Mouse (Mus musculus): ENCODE data around the gene Timm50. TPM values are rescaled to one million over a fixed set of nuclear protein-coding genes. Genes with fewer than 3 reads are reported as not detected.
A peak's percentile ranks its signal among the peaks of the same experiment; 100 is the strongest.

Gene Timm50
- 171 and 189 TPM in 2 replicates for polyA plus RNA-seq (2016; fragmentation: Nextera tagmentation; extraction: Ambion mirVana)

DNA sequence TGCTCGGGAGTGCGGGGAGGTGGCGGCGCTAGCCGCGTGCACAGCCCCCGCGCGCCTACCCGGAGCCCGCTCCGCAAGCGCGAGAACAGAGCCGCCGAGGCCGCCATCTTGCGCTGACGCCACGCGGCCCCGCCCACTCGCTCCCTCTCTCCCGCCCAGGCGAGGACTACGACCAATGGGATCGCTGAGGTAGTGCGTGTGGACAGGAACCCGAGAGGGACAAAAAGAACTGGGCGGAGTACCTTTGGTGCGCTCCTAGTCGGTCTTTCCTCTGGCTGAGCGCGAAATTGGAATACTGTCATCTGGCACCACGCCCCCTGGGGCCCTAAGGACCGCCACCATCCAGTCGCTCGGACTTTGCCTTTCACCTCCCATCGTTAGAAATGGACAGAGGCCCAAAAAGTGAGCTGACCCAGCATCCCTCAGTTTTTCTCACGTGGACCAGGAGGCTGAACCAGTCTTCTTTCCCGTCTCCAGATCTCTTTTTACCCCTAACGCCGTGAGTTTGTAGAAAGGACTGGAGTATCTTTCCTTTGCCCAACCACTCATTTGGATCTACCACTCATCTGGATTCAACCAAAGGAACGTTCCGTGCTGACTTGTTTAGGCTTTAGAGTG is at the start of gene Timm50:
TSS of gene Timm50 (minus strand) at position 147 of the 618 bp plus-strand sequence.
- Histone ChIP-seq H3K27ac (peak within 1 kb of the TSS; percentile 94), H3K9me3 (no peaks in the 10 kb centered on the region), H3K4me1 (peaks cover 11% of the 10 kb centered on the region), H3K27me3 (ENCODE audit: insufficient read depth, poor library complexity, severe bottlenecking) (no peaks in the 10 kb centered on the region), H3K36me3 (peaks cover 66% of the 10 kb centered on the region), H3K4me3 (peak within 1 kb of the TSS; percentile 99)
- peak; percentile 98 for DNase-seq (ENCODE audit: low spot score)
- WGBS: under 1% methylated on average over 45 of the region's 45 CpGs

DNA sequence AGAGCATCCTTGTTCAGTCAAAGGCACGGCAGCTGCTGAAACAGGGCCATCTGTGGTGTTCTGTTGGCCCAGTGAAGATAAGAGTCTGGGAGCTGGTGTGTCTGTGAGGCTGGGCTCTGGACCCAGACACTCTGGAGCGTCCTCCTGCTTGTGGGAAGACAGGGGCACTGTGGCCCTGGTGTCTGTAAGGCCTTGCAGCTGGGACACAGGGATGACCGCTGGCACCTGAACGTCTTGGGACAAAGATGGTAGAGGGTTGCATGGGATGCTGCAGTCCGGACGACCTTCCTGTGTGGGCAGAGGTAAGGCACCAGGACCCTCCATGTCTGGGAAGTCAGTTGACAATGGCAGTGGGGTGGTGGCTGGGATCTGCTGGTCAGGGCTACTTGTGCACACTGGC is 48.4 kb upstream of the Timm50 start:
- WGBS: 87% methylated on average over 6 of the region's 6 CpGs
- Histone ChIP-seq H3K4me1 (peaks cover 50% of the 10 kb centered on the region), H3K27me3 (ENCODE audit: insufficient read depth, poor library complexity, severe bottlenecking) (no peaks in the 10 kb centered on the region), H3K36me3 (peaks cover 70% of the 10 kb centered on the region), H3K27ac (0 out of 2 replicates have a peak overlapping the region, but pooled peaks have one; percentile 2), H3K9me3 (no peaks in the 10 kb centered on the region), H3K4me3 (no peak overlapping the region)
- no peak for DNase-seq (ENCODE audit: low spot score)

DNA sequence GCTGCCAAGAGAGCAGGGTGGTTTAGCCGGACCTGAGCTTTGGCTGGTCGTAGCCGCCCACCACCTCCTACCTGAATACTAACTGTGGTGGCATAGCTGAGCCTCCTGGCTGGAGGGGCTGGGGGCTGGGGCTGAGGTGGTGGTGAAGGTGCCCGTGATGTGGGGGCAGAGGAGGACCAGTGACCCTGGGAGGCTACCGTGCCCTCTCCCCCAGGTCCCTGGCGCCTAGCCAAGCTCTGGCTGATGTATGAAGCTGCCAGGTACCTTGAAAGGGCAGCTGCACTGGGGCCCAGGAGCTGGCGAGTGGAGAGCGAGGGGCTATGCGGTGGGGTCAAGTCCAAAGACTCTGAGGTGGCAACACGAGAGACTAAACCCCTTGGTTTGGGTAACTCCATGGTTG is 48.0 kb upstream of the Timm50 start:
- no peaks in the 10 kb centered on the region for H3K27me3 ChIP-seq (ENCODE audit: insufficient read depth, poor library complexity, severe bottlenecking)
- H3K36me3 ChIP-seq: peaks cover 69% of the 10 kb centered on the region
- peaks cover 50% of the 10 kb centered on the region for H3K4me1 ChIP-seq
- no peak for DNase-seq (ENCODE audit: low spot score)
- H3K9me3 ChIP-seq: no peaks in the 10 kb centered on the region
- no peak overlapping the region for H3K4me3 ChIP-seq
- H3K27ac ChIP-seq: no peak overlapping the region
- WGBS: 86% methylated on average over 10 of the region's 10 CpGs

DNA sequence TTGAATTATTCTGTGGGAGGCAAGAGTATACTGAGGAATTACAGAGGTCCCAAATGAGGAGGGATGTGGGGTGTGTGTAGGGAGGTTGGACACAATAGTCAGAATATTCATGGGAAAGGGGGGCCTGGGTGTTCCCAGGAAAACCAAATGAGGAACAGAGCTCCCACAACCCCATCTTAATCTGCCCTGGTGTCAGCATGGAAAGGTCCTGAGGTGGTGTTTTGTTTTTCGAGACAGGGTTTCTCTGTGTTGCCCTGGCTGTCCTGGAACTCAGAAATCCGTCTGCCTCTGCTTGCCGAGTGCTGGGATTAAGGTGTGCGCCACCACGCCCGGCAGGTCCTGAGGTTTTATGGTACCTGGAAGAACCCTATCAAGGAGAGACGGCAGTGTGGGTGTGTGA is 46.6 kb upstream of the Timm50 start:
- Histone ChIP-seq H3K4me1 (peaks cover 50% of the 10 kb centered on the region), H3K36me3 (peaks cover 68% of the 10 kb centered on the region), H3K4me3 (peak overlapping the region; percentile 34; the same call in 1 of the 2 replicates), H3K9me3 (no peaks in the 10 kb centered on the region), H3K27me3 (ENCODE audit: insufficient read depth, poor library complexity, severe bottlenecking) (no peaks in the 10 kb centered on the region), H3K27ac (peak overlapping the region; percentile 88)
- 51% methylated on average over 7 of the region's 7 CpGs for WGBS
- no peak for DNase-seq (ENCODE audit: low spot score)

DNA sequence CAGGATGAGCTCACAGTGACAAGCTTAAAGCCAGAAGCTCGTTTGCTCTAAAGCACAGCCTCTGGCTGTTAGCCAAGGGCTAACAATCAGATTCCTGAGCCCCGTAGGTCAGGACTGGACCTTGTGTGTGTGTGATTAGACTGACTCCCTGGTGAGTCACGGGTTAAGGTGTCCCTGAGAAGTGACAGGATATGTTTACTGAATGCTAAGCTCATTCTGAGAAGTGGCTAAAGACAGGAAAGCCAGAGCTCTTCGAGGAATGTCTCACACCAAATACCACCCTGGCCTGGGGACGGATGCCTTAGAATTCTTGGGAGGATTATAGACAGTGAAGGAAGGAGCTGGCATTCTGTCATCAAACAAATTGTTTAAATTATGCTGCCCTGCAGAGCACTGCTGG is 46.1 kb upstream of the Timm50 start:
- Histone ChIP-seq H3K4me1 (peaks cover 50% of the 10 kb centered on the region), H3K27ac (peak overlapping the region; percentile 88), H3K4me3 (peak overlapping the region; percentile 34), H3K27me3 (ENCODE audit: insufficient read depth, poor library complexity, severe bottlenecking) (no peaks in the 10 kb centered on the region), H3K36me3 (peaks cover 68% of the 10 kb centered on the region), H3K9me3 (no peaks in the 10 kb centered on the region)
- WGBS: 2% methylated on average over 5 of the region's 5 CpGs
- no peak for DNase-seq (ENCODE audit: low spot score)

DNA sequence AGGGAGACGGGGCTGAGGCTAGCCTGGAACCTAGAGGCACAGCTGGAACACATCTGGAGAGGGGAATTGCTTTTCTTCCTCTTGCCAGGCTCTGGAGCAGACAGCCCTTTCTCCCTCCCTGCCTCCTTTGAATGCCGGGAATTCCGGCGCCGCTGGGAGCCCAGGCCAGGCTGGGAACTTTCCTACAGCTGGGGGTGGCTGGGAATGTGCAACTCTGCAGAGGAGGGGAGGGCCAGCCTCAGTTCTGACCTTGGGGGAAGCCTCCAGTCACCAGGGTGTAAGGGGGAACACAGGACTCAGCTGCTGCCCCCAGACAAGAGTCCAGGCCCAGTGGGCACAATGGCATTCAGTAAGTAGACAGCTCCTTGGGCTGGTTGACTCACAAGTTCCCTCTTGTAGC is 45.1 kb upstream of the Timm50 start:
- 0% methylated on average over 5 of the region's 5 CpGs for WGBS
- H3K27ac ChIP-seq: peak overlapping the region; percentile 88
- H3K4me3 ChIP-seq: peak overlapping the region; percentile 34
- DNase-seq (ENCODE audit: low spot score): peak; percentile 91
- H3K4me1 ChIP-seq: peaks cover 43% of the 10 kb centered on the region
- no peaks in the 10 kb centered on the region for H3K27me3 ChIP-seq (ENCODE audit: insufficient read depth, poor library complexity, severe bottlenecking)
- no peaks in the 10 kb centered on the region for H3K9me3 ChIP-seq
- peaks cover 68% of the 10 kb centered on the region for H3K36me3 ChIP-seq

DNA sequence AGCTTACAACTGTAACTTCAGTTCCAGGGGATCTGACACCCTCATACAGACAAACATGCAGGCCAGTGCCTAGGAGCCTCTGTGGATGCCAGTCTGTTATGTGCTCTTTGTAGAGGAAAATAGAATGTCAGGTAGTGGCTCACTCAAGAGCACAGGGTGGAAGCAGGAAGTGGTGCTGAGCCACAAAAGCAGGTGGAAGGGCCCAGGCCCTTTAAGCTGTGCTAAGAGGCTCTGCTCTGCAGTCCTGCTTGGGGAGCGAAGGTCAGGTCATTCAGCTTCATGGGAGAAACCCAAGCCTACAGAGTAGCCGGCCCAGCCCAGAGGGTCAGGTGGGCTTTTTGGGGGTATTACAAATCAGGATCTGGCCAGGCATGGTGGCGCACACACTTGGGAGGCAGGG is 43.3 kb upstream of the Timm50 start:
- no peaks in the 10 kb centered on the region for H3K27me3 ChIP-seq (ENCODE audit: insufficient read depth, poor library complexity, severe bottlenecking)
- WGBS: 93% methylated on average over 3 of the region's 3 CpGs
- no peak overlapping the region for H3K4me3 ChIP-seq
- no peak for DNase-seq (ENCODE audit: low spot score)
- no peaks in the 10 kb centered on the region for H3K9me3 ChIP-seq
- H3K36me3 ChIP-seq: peaks cover 57% of the 10 kb centered on the region
- peaks cover 47% of the 10 kb centered on the region for H3K4me1 ChIP-seq
- no peak overlapping the region for H3K27ac ChIP-seq

DNA sequence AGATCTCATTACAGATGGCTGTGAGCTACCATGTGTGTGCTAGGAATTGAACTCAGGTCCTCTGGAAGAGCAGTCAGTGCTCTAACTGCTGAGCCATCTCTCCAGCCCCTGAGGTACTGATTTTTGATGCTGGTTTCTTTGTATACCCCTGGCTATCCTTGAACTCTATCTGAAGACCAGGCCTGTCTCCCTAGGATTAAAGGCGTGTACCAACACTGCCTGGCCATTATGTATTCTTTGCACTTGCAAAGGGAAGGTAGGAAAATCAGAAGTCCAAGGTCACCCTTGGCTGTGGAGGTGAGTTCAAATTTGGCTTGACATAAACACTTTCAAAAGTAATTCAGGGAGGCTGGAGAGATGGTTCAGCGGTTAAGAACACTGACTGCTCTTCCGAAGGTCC is 42.7 kb upstream of the Timm50 start:
- Histone ChIP-seq H3K27ac (no peak overlapping the region), H3K36me3 (peaks cover 51% of the 10 kb centered on the region), H3K27me3 (ENCODE audit: insufficient read depth, poor library complexity, severe bottlenecking) (no peaks in the 10 kb centered on the region), H3K4me3 (no peak overlapping the region), H3K4me1 (peaks cover 48% of the 10 kb centered on the region), H3K9me3 (no peaks in the 10 kb centered on the region)
- no peak for DNase-seq (ENCODE audit: low spot score)
- 92% methylated on average over 3 of the region's 3 CpGs for WGBS

DNA sequence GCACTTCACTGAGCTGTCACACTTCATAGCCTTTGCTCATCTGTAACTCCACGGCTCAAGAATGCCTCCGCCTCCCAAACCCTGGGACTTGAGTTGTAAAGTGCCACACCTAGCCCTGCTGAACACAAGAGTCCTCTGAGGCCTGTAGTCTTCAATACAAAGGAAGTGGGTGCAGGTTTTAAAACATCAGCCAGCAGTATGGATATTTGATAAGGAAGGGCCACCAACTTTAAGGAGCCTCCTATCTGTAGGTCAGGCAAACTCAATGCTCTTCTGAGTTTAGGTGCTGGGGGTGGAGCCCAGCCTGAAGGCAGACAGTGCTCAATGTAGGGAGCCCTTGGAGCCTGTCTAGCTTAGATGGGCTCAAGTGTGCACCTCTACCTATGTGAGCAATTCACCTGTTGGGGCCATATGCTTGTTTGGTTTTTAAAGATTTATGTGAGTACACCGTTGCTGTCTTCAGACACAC is 42.3 kb upstream of the Timm50 start:
- Histone ChIP-seq H3K4me1 (peaks cover 49% of the 10 kb centered on the region), H3K27me3 (ENCODE audit: insufficient read depth, poor library complexity, severe bottlenecking) (no peaks in the 10 kb centered on the region), H3K9me3 (no peaks in the 10 kb centered on the region), H3K36me3 (peaks cover 46% of the 10 kb centered on the region), H3K4me3 (no peak overlapping the region), H3K27ac (no peak overlapping the region)
- DNase-seq (ENCODE audit: low spot score): no peak
- WGBS: 85% methylated on average over 3 of the region's 3 CpGs

DNA sequence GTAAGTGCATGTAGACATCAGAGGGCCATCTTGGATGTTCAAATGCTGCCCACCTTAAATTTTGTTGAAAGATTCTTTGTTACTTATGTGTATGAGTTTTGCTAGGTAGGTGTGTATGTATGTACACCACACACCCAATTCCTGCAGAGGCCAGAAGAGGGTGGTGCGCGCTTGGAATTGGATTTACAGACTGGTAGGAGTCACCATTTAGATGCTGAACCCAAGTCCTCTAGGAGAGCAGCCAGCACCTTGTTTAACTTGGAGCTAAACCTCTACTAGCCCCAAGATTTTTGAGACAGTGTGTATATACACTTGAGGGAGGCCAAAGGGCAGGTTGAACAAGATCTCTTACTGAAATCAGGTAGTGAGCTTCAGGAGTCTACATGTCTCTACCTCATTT is 41.4 kb upstream of the Timm50 start:
- H3K27ac ChIP-seq: no peak overlapping the region

DNA sequence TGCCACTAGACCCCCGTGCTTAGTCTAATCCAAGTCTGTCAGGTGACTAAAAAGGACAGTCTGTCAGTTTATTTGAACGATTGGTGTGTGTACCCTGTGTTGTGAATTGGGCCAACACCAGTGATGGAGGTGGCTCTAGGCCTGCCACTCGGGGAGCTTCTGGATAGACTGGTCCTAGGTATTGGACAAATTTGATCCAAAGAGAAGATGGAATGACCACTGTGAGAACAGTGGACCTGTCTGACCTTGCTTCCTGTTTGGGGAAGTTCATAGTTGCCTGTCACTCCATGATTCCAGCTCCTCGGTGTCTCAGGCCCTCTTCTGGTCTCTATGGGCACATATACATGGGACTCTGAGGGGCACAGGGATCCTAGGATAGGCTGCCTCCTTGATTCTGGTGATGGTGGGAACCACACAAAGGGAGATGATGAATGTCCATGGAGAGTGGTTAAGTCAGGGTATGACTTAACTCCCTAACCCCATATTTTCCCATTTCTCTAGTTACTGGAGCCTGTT is 39.9 kb upstream of the Timm50 start:
- Histone ChIP-seq H3K4me3 (peak overlapping the region; percentile 89), H3K27me3 (ENCODE audit: insufficient read depth, poor library complexity, severe bottlenecking) (no peaks in the 10 kb centered on the region), H3K36me3 (peaks cover 39% of the 10 kb centered on the region), H3K27ac (peak overlapping the region; percentile 97), H3K9me3 (no peaks in the 10 kb centered on the region), H3K4me1 (peaks cover 25% of the 10 kb centered on the region)
- DNase-seq (ENCODE audit: low spot score): no peak
- 42% methylated on average over 4 of the region's 4 CpGs for WGBS

More for the DNA sequence above, 41.4 kb upstream of the Timm50 start:
- H3K36me3 ChIP-seq: peaks cover 39% of the 10 kb centered on the region
- H3K27me3 ChIP-seq (ENCODE audit: insufficient read depth, poor library complexity, severe bottlenecking): no peaks in the 10 kb centered on the region
- no peak for DNase-seq (ENCODE audit: low spot score)
- WGBS: 94% methylated on average over 2 of the region's 2 CpGs
- no peaks in the 10 kb centered on the region for H3K9me3 ChIP-seq
- H3K4me1 ChIP-seq: peaks cover 40% of the 10 kb centered on the region
- no peak overlapping the region for H3K4me3 ChIP-seq

DNA sequence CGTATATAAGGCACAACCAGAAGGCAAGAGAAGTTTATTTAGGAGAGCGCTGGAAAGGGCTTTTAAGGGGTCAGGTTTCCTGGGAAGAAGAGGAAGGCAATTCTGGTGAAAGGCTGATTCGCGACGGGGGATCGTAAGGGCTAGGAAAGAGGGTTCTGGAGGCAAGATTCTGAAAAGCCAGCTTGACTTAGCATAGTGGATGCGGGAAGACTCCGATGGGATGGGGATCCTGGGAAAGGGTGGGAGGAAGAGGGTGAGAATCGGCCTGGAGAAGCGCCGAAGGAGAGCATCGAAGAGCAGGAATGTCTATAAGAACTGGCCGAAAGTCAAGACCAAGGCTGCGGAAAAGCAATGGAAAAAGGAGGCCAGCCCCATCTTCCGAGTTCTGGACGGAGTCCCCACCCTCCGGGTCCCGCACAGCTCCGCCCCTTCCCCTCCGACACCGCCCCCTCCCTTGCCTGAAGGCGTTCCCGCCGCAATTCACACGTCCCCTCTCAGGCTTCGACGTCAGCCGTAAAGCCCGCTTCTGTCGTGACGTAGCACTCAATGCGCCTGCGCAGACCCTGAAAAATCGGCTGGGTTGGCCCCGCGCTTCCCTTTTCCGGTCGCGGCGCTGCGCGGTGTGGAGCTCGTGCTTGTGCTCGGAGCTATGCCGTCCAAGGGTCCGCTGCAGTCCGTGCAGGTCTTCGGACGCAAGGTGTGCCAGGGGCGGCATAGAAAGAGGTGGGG is 38.4 kb upstream of the Timm50 start, which contains the start of gene Rps16:
TSS of gene Rps16 (plus strand) at position 498 of the 729 bp plus-strand sequence.
- no peaks in the 10 kb centered on the region for H3K9me3 ChIP-seq
- H3K27me3 ChIP-seq (ENCODE audit: insufficient read depth, poor library complexity, severe bottlenecking): no peaks in the 10 kb centered on the region
- under 1% methylated on average over 50 of the region's 50 CpGs for WGBS
- peaks cover 38% of the 10 kb centered on the region for H3K36me3 ChIP-seq
- peak within 1 kb of the TSS; percentile 97 for H3K27ac ChIP-seq
- DNase-seq (ENCODE audit: low spot score): peak; percentile 99
- peaks cover 18% of the 10 kb centered on the region for H3K4me1 ChIP-seq
- peak within 1 kb of the TSS; percentile 89 for H3K4me3 ChIP-seq

DNA sequence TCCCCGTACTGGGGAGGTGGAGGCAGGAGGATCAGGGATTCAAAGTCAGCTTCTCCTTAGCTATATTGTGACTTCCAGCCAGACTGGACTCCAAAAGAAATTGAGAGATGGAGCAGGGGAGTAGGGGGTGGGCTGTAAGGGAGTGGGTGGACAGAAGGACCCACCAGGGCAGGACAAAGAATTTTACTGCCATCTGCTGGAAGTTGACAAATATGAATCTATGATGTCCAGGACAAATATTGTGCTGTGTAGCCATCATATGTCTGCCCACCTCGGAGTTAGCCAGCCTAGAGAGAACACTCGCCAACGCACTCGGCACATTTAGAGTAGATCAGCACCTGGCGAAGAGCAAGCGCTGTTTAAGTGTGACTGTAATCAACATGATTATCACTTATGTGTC is 36.7 kb upstream of the Timm50 start:
- Histone ChIP-seq H3K27ac (no peak overlapping the region), H3K4me3 (no peak overlapping the region), H3K9me3 (no peaks in the 10 kb centered on the region), H3K4me1 (peaks cover 18% of the 10 kb centered on the region), H3K27me3 (ENCODE audit: insufficient read depth, poor library complexity, severe bottlenecking) (no peaks in the 10 kb centered on the region), H3K36me3 (peaks cover 22% of the 10 kb centered on the region)
- DNase-seq (ENCODE audit: low spot score): no peak
- WGBS: 81% methylated on average over 7 of the region's 7 CpGs
